Mouse (Mus musculus): Measurements from ENCODE around the gene Cacna1g.

The Cacna1g gene

GRCm38 (mm10) chr11:94473707-94474543 lies at the start of gene Cacna1g:
Cacna1g (minus strand) TSS chr11:94474198.
- DNase-seq, result peak; percentile 60 to 64

- no peak for DNase-seq
Measured at GRCm38 (mm10) chr11:94521219-94521843, 47.3 kb upstream of the Cacna1g start, which contains the start of gene Mycbpap. Mycbpap (minus strand) TSS chr11:94521742.

GRCm38 (mm10) chr11:94513452-94513851 lies 39.5 kb upstream of the Cacna1g start:
- DNase-seq, result no peak

GRCm38 (mm10) chr11:94508976-94509375 lies 35.0 kb upstream of the Cacna1g start:
- no peak for DNase-seq

- DNase-seq, result no peak
Measured at GRCm38 (mm10) chr11:94501482-94501881, 27.5 kb upstream of the Cacna1g start.

- DNase-seq, result no peak
Measured at GRCm38 (mm10) chr11:94500362-94500761, 26.4 kb upstream of the Cacna1g start.

GRCm38 (mm10) chr11:94499661-94500152 lies 25.7 kb upstream of the Cacna1g start, which contains the start of gene Epn3:
Epn3 (minus strand) TSS chr11:94499974.
- DNase-seq, result no peak

GRCm38 (mm10) chr11:94499035-94499434 lies 25.0 kb upstream of the Cacna1g start:
- DNase-seq, result no peak

GRCm38 (mm10) chr11:94498093-94498996 lies 24.3 kb upstream of the Cacna1g start:
- no peak for DNase-seq

- no peak for DNase-seq
Measured at GRCm38 (mm10) chr11:94495415-94495814, 21.4 kb upstream of the Cacna1g start.

GRCm38 (mm10) chr11:94491749-94492099 lies 17.7 kb upstream of the Cacna1g start:
- DNase-seq, result no peak

- DNase-seq, result no peak
Measured at GRCm38 (mm10) chr11:94491035-94491748, 17.2 kb upstream of the Cacna1g start.

GRCm38 (mm10) chr11:94489745-94490144 lies 15.7 kb upstream of the Cacna1g start:
- DNase-seq, result no peak

GRCm38 (mm10) chr11:94488767-94489533 lies 15.0 kb upstream of the Cacna1g start:
- DNase-seq, result no peak

- DNase-seq, result peak; percentile 18 to 28
Measured at GRCm38 (mm10) chr11:94486001-94486400, 12.0 kb upstream of the Cacna1g start, which contains the start of gene Spata20. Spata20 (minus strand) TSS chr11:94486179.

- no peak for DNase-seq
Measured at GRCm38 (mm10) chr11:94485223-94485622, 11.2 kb upstream of the Cacna1g start.

- no peak for DNase-seq
Measured at GRCm38 (mm10) chr11:94484636-94485035, 10.6 kb upstream of the Cacna1g start.

GRCm38 (mm10) chr11:94483921-94484320 lies 9.9 kb upstream of the Cacna1g start:
- DNase-seq, result no peak

- DNase-seq, result no peak
Measured at GRCm38 (mm10) chr11:94483436-94483835, 9.4 kb upstream of the Cacna1g start.

GRCm38 (mm10) chr11:94482738-94483137 lies 8.7 kb upstream of the Cacna1g start:
- DNase-seq, result no peak

GRCm38 (mm10) chr11:94481963-94482362 lies 8.0 kb upstream of the Cacna1g start:
- no peak for DNase-seq
